Mouse (Mus musculus) lung, embryonic 14.5 days (tissue): ENCODE measurements around the gene Clec4b2. TPM values are rescaled to one million over a fixed set of nuclear protein-coding genes. Genes with fewer than 3 reads are reported as not detected.
"Not testable (repeated sequence)": the region's sequence is repeated elsewhere in the genome, so short reads cannot be mapped to it uniquely, and the experiment has no call there.

Source experiments
- ATAC-seq: fragments of 200-750 bp; cut with Nextera tagmentation; 2 replicates; pipeline ENCODE4 v1.8.0; 2017; ENCODE audit warnings: mild to moderate bottlenecking, moderate TSS enrichment, moderate library complexity; ENCODE audit not compliant: insufficient read depth
- DNase-seq: peaks from one replicate; pipeline ENCODE4 v3.0.0-alpha.2; 2015
- H3K27ac ChIP-seq: fragments of 300-500 bp; sonication (generic); 2 replicates; pipeline ENCODE4 v1.5.1; 2014; ENCODE audit warnings: low read depth, mild to moderate bottlenecking, moderate library complexity
- H3K27me3 ChIP-seq: fragments of 300-500 bp; sonication (generic); 2 replicates; pipeline ENCODE4 v1.6.1; 2014; ENCODE audit warnings: low read length, control low read depth; ENCODE audit not compliant: insufficient read depth
- H3K36me3 ChIP-seq: fragments of 300-500 bp; sonication (generic); 2 replicates; pipeline ENCODE4 v1.6.1; 2014; ENCODE audit warnings: control low read depth; ENCODE audit not compliant: insufficient read depth
- H3K4me1 ChIP-seq: fragments of 300-500 bp; sonication (generic); 2 replicates; pipeline ENCODE4 v1.6.1; 2014; ENCODE audit warnings: antibody characterized with exemption, control low read depth; ENCODE audit not compliant: insufficient read depth
- H3K4me2 ChIP-seq: fragments of 300-500 bp; sonication (generic); 2 replicates; pipeline ENCODE4 v1.6.1; 2014; ENCODE audit warnings: mild to moderate bottlenecking
- H3K4me3 ChIP-seq: fragments of 300-500 bp; sonication (generic); 2 replicates; pipeline ENCODE4 v1.5.1; 2014; ENCODE audit warnings: low read depth, low read length
- H3K9ac ChIP-seq: fragments of 300-500 bp; sonication (generic); 2 replicates; pipeline ENCODE4 v1.6.1; 2014
- H3K9me3 ChIP-seq: fragments of 300-500 bp; sonication (generic); 2 replicates; pipeline ENCODE4 v1.6.1; 2016; ENCODE audit warnings: low read depth, low read length, control low read depth
- CTCF ChIP-seq: IDR thresholded peaks from 2 replicates; pipeline ENCODE4 v1.5.1; 2016; ENCODE audit warnings: antibody characterized with exemption, low read depth
- WGBS: fragments of 180-500 bp; shearing (Covaris S2); extraction: QIAGEN DNeasy Blood & Tissue Kit; methylation state at CpG from one replicate; pipeline ENCODE4 v1.1.7; 2014; 5-methylcytosine and 5-hydroxymethylcytosine counted together
- polyA plus RNA-seq: library from polyadenylated mRNA; unstranded; fragments of >200 nt; fragmentation: Nextera tagmentation; extraction: Ambion mirVana; gene quantifications from 2 replicates; pipeline ENCODE4 v1.2.1, GENCODE M21; 2014

Clec4b2 gene
- polyA plus RNA-seq, result not detected in 2 replicates

DNA sequence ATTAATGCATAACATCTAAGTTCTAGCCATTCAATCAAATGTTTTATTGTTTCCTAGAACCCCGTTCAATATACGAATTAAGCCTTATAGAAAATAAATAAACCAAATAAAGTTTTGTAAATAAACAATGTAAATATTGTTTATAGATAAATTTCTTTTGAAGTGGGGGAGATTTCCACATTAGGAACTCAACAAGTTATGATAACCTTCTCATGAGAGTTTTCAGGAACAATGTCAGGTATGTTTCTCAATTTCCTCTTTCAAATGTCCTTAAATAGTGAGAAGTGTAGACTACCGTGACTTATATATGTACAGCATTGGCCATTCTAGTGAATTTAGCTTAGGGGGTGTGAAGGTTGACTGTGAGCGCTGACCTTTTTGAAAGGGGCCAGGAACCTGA, at the start of gene Clec4b2:
Gene Clec4b2, plus strand, starts transcription at position 301 of the 400 bp plus-strand sequence.
- no peaks in the 10 kb centered on the region for H3K27me3 ChIP-seq
- no peak within 1 kb of the TSS for H3K9ac ChIP-seq
- no peak within 1 kb of the TSS for H3K4me3 ChIP-seq
- no peak within 1 kb of the TSS for H3K4me2 ChIP-seq
- no peak within 1 kb of the TSS for H3K27ac ChIP-seq
- no peaks in the 10 kb centered on the region for H3K36me3 ChIP-seq
- ATAC-seq (no peak), DNase-seq (no peak)
- H3K9me3 ChIP-seq, result no peaks in the 10 kb centered on the region
- 80% methylated on average over 4 of the region's 4 CpGs for WGBS
- H3K4me1 ChIP-seq, result no peaks in the 10 kb centered on the region
- no peak for TF ChIP-seq CTCF

GRCm38 (mm10) chr6:123123195-123123594, 49.5 kb upstream of the Clec4b2 start:
- TF ChIP-seq CTCF, result no peak
- H3K27ac ChIP-seq, result no peak overlapping the region
- H3K36me3 ChIP-seq, result no peaks in the 10 kb centered on the region
- DNase-seq (peak; percentile 1), ATAC-seq (no peak)
- no peak overlapping the region for H3K9ac ChIP-seq
- no peaks in the 10 kb centered on the region for H3K27me3 ChIP-seq
- WGBS, result 63% methylated on average over 3 of the region's 3 CpGs
- no peaks in the 10 kb centered on the region for H3K4me1 ChIP-seq
- no peaks in the 10 kb centered on the region; the same call in 1 of the 2 replicates for H3K9me3 ChIP-seq
- H3K4me2 ChIP-seq, result no peak overlapping the region
- H3K4me3 ChIP-seq, result no peak overlapping the region

- ATAC-seq (no peak), DNase-seq (no peak)
- H3K4me2 ChIP-seq, result no peak overlapping the region
- H3K9ac ChIP-seq, result no peak overlapping the region
- H3K4me1 ChIP-seq, result no peaks in the 10 kb centered on the region
- WGBS, result 69% methylated on average over 1 of the region's 1 CpGs
- H3K9me3 ChIP-seq, result no peaks in the 10 kb centered on the region
- H3K27me3 ChIP-seq, result no peaks in the 10 kb centered on the region
- no peak overlapping the region for H3K27ac ChIP-seq
- TF ChIP-seq CTCF, result no peak
- H3K4me3 ChIP-seq, result no peak overlapping the region
- H3K36me3 ChIP-seq, result no peaks in the 10 kb centered on the region
These were observed 45.5 kb upstream of the Clec4b2 start for GRCm38 (mm10) chr6:123127173-123127572.

- not testable (repeated sequence) for H3K4me1 ChIP-seq, H3K36me3 ChIP-seq, H3K9me3 ChIP-seq, H3K4me2 ChIP-seq, DNase-seq, ATAC-seq, H3K27ac ChIP-seq, H3K9ac ChIP-seq, H3K27me3 ChIP-seq, H3K4me3 ChIP-seq
- WGBS, result 57% methylated on average over 29 of the region's 29 CpGs
These were observed 34.7 kb upstream of the Clec4b2 start for GRCm38 (mm10) chr6:123137766-123138526.

DNA sequence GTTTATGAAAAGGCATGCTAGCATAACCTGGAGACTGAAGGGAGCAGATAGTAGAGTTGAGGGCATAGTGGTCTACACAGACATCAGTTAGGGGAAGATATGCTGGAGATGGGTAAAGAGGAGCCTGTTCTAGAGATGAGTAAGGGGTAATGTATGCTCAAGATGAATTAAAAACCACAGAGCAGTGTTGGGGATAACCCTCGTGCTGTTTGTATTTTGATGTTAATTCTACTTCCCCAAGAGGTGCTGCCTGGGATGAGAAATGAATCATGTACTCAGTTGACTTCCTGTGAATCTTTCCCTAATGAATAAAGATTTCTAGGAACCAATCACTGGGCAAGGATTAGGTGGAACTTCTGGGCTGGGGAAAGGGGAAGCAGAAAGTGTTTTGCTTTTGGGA, 2.6 kb upstream of the Clec4b2 start:
- H3K4me2 ChIP-seq, result no peak overlapping the region
- DNase-seq, result no peak
- H3K36me3 ChIP-seq, result no peaks in the 10 kb centered on the region
- no peak overlapping the region for H3K27ac ChIP-seq
- ATAC-seq, result no peak
- no peaks in the 10 kb centered on the region for H3K27me3 ChIP-seq
- H3K9me3 ChIP-seq, result no peaks in the 10 kb centered on the region
- H3K4me3 ChIP-seq, result no peak overlapping the region
- TF ChIP-seq CTCF, result no peak
- no peak overlapping the region for H3K9ac ChIP-seq
- no peaks in the 10 kb centered on the region for H3K4me1 ChIP-seq
- WGBS, result 36% methylated on average over 1 of the region's 1 CpGs

- H3K27me3 ChIP-seq, result no peaks in the 10 kb centered on the region
- H3K4me2 ChIP-seq, result no peak overlapping the region
- no peaks in the 10 kb centered on the region for H3K36me3 ChIP-seq
- H3K9me3 ChIP-seq, result no peaks in the 10 kb centered on the region
- no peak for ATAC-seq
- H3K9ac ChIP-seq, result no peak overlapping the region
- H3K27ac ChIP-seq, result no peak overlapping the region
- no peak for TF ChIP-seq CTCF
- H3K4me1 ChIP-seq, result no peaks in the 10 kb centered on the region
- no peak for DNase-seq
- H3K4me3 ChIP-seq, result no peak overlapping the region
These were observed 1.7 kb upstream of the Clec4b2 start for GRCm38 (mm10) chr6:123171040-123171439.

DNA sequence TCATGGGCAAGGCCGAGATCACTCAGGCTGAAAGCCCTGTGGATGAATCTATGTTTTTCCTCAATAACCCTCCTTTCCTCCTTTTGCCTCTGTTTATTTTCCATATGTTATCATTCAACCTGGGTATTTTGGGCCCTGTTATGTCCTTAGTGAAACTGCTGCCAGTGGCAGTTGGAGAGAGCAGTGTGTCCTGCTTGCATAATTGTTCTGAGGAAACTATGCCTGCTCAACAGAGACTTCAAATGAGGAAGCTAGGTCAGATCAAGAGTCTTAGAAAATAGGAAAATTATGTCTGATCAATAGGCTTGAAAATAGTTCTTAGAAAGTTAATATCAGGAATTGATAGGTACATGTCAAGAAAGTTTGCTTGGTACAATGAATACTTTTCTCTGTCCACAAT, 2.9 kb downstream of the Clec4b2 start:
- H3K4me3 ChIP-seq, result no peak overlapping the region
- H3K36me3 ChIP-seq, result no peaks in the 10 kb centered on the region
- H3K27ac ChIP-seq, result no peak overlapping the region
- ATAC-seq (no peak), DNase-seq (no peak)
- H3K4me1 ChIP-seq, result no peaks in the 10 kb centered on the region
- H3K4me2 ChIP-seq, result no peak overlapping the region
- H3K9me3 ChIP-seq, result no peaks in the 10 kb centered on the region
- H3K27me3 ChIP-seq, result no peaks in the 10 kb centered on the region
- no peak for TF ChIP-seq CTCF
- WGBS, result 83% methylated on average over 1 of the region's 1 CpGs
- H3K9ac ChIP-seq, result no peak overlapping the region

DNA sequence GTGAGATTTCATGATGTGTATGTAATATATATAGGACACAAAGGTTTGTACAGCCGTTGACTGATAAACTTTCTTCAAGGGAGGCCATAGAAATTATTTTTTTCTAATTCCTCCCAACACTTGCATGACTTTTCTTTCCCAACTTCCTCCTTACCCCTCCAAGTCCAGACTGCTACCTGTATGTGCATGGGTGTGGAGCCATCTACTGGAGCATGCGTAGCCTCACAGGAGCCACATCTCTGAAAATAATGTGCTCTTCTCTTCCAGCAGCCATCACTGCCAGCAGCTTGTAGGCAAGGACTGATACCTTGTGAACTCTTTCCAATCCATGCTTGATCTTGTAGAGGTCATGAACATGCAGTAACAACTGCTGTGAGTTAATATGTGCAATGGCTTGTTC, 12.2 kb downstream of the Clec4b2 start:
- 65% methylated on average over 2 of the region's 2 CpGs for WGBS

More for the DNA sequence above, 12.2 kb downstream of the Clec4b2 start:
- H3K4me2 ChIP-seq, H3K4me1 ChIP-seq, H3K36me3 ChIP-seq, H3K4me3 ChIP-seq, ATAC-seq, H3K9me3 ChIP-seq, H3K27ac ChIP-seq, H3K9ac ChIP-seq, DNase-seq, H3K27me3 ChIP-seq: not testable (repeated sequence)
